Mouse (Mus musculus) adrenal gland (tissue): Measurements from ENCODE around the gene Slc28a3.

Source experiments
- intact Hi-C: fragments of 180-260 bp; cut with DNase I; formaldehyde crosslinking; loops from one replicate; pipeline ENCODE4 v1.15.1; 2025

The Slc28a3 gene

GRCm38 (mm10) chr13:58566181-58566580 is 44.5 kb downstream of the Slc28a3 start:
- intact Hi-C loops = no loop called here

GRCm38 (mm10) chr13:58560497-58561138 is 50.1 kb downstream of the Slc28a3 start:
- intact Hi-C loops = no loop called here

GRCm38 (mm10) chr13:58558216-58558615 is 52.5 kb downstream of the Slc28a3 start:
- intact Hi-C loops = no loop called here

GRCm38 (mm10) chr13:58556018-58556417 is 54.7 kb downstream of the Slc28a3 start:
- intact Hi-C loops = no loop called here

- intact Hi-C loops = no loop called here
Measured at GRCm38 (mm10) chr13:58555561-58555960, 55.1 kb downstream of the Slc28a3 start.

GRCm38 (mm10) chr13:58551924-58552323 is 58.8 kb downstream of the Slc28a3 start:
- intact Hi-C loops = no loop called here

GRCm38 (mm10) chr13:58547570-58547969 is 63.1 kb downstream of the Slc28a3 start:
- intact Hi-C loops = loop anchor here (10.0 kb wide), 1 partner anchor 393 kb away; the partner anchor contains the start of gene Idnk

GRCm38 (mm10) chr13:58543688-58544408 is 66.8 kb downstream of the Slc28a3 start:
- intact Hi-C loops = loop anchor here (5.0 to 10.0 kb wide), 3 partner anchors 152 to 389 kb away; partner anchors contain the start of gene Idnk

- intact Hi-C loops = loop anchor here (5.0 to 10.0 kb wide), 3 partner anchors 151 to 388 kb away; partner anchors contain the start of gene Idnk
Measured at GRCm38 (mm10) chr13:58543066-58543465, 67.6 kb downstream of the Slc28a3 start.

- intact Hi-C loops = loop anchor here (5.0 to 10.0 kb wide), 3 partner anchors 150 to 388 kb away; partner anchors contain the start of gene Idnk
Measured at GRCm38 (mm10) chr13:58542601-58543041, 68.1 kb downstream of the Slc28a3 start.

GRCm38 (mm10) chr13:58542167-58542566 is 68.5 kb downstream of the Slc28a3 start:
- intact Hi-C loops = loop anchor here (5.0 to 10.0 kb wide), 3 partner anchors 150 to 387 kb away; partner anchors contain the start of gene Idnk

GRCm38 (mm10) chr13:58541620-58542019 is 69.1 kb downstream of the Slc28a3 start:
- intact Hi-C loops = loop anchor here (5.0 to 10.0 kb wide), 3 partner anchors 149 to 387 kb away; partner anchors contain the start of gene Idnk

GRCm38 (mm10) chr13:58538966-58539365 is 71.7 kb downstream of the Slc28a3 start:
- intact Hi-C loops = no loop called here

GRCm38 (mm10) chr13:58538366-58538765 is 72.3 kb downstream of the Slc28a3 start:
- intact Hi-C loops = no loop called here

- intact Hi-C loops = no loop called here
Measured at GRCm38 (mm10) chr13:58537916-58538233, 72.8 kb downstream of the Slc28a3 start.

GRCm38 (mm10) chr13:58537232-58537915 is 73.3 kb downstream of the Slc28a3 start:
- intact Hi-C loops = no loop called here

GRCm38 (mm10) chr13:58536466-58537231 is 74.0 kb downstream of the Slc28a3 start:
- intact Hi-C loops = no loop called here

- intact Hi-C loops = no loop called here
Measured at GRCm38 (mm10) chr13:58535321-58535720, 75.4 kb downstream of the Slc28a3 start.

- intact Hi-C loops = no loop called here
Measured at GRCm38 (mm10) chr13:58534861-58535260, 75.8 kb downstream of the Slc28a3 start.

GRCm38 (mm10) chr13:58534216-58534841 is 76.3 kb downstream of the Slc28a3 start:
- intact Hi-C loops = no loop called here
